Mouse (Mus musculus) small intestine, adult 2 months (tissue): ENCODE results near the gene St7.

Experiments used
- CTCF ChIP-seq: fragments of 200-500 bp; IDR thresholded peaks from 2 replicates; pipeline ENCODE4 v1.5.1; 2012; ENCODE audit warnings: low read depth, mild to moderate bottlenecking, control low read depth, inconsistent platforms, low read length, moderate library complexity, mixed read lengths; ENCODE audit not compliant: insufficient replicate concordance, insufficient read length; ENCODE audit errors: extremely low read depth
- POLR2A ChIP-seq: fragments of 200-500 bp; IDR thresholded peaks from 2 replicates; pipeline ENCODE4 v1.6.1; 2012; ENCODE audit warnings: low read depth, mild to moderate bottlenecking, control low read depth, inconsistent platforms, low read length, moderate library complexity

DNA sequence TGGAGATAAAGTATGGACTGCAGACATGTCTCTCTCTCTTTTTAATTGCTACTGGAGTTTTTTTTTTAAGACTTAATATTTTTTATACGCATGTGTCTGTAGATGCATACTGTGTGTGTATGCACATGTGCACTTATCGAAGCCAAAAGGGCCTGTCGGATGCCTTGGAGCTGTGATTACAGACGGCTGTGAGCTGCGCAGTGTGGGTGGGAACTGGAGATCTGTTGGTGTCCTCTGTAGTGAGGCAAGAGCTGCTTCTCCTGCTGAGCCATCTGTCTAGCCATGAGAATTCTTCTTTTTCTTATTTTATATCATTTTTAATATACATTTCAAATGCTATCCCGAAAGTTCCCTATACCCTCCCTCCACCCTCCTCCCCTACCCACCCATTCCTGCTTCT is 37.4 kb downstream of the St7 start:
- TF ChIP-seq CTCF (no peak), POLR2A (no peak)
